Mouse (Mus musculus): Measurements from ENCODE around the gene Arhgap29.

The Arhgap29 gene

DNA sequence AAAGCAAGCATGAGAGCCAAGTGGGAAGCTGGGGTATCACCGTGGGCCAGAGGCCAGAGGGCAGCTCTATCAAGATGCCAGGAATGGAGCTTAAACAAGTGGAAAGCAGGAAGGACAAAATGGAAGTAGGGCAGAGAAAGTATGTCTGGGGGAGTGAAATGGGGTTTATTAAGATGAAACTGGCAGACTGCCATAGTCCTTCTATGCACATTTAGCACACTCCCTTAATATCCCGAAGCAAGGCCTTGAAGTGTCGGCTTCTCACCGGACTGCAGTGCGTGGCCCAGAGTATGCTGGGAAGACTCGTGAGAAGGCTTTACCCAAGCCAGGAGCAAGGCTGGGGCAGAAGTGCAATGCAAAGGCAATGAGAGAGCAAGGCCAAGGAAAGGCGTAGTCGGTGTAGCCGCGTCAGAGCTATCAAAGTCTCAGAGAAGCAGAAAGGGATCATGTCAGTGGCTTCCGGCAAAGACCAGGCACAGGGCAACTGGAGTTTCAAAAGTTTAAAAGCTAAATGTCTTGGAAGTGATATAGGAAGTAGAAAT is 11.1 kb upstream of the Arhgap29 start:
- WGBS = 82% methylated on average over 11 of the region's 11 CpGs

DNA sequence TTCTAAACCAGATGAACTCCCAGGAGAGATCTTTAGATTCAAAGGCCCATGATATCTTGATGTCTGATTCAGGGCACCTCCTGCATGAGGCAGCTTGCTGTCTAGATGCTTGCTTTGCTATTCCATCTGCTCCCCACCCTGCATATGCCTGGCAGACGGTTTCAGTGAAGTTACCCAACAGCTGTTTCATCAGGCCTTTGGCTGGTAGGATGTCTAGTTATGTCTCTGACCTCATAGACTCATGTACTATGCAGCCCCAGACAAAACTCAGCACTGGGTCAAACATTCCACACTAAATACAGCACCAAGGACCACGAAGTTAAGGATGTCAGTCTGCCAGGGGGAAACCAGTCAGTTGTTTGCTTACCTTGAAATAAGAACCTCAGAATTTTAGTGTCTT is 6.4 kb upstream of the Arhgap29 start:
- 73% methylated on average over 2 of the region's 2 CpGs for WGBS

DNA sequence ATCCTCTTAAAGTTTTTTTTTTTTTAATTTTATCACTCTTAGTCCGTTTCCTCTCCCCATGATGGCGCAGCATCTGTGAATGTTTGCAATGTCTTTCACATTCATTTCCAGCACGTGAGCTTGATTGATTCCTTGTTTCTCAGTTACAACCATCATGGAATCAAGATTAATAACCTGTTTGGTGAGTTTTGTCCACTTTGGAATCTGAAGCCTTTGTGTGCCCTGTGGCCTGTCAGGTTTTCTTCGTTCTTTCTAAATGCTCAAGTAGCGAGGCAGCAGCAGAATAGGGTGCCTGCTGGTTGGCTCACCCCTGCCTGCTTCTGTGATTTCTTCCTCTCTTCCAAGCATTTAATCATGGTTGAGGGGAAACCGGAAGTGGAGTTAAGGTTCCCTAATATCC is 2.2 kb upstream of the Arhgap29 start:
- WGBS = 86% methylated on average over 6 of the region's 6 CpGs

DNA sequence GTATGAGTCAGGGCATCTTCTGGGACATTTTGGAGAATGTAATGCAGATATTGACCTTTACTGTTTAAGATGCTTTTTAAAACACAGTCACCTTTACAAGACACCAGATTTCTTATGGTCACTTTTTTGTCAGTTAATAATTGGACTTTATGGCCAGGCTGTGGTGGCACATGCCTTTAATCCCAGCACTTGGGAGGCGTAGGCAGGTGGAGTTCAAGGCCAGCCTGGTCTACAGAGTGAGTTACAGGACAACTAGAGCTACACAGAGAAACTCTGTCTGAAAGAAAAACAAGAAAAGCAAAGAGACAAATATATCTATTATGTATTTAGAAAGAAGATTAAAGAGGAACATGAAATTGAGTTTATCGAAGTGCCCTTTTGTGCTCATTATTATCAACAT is 1.2 kb upstream of the Arhgap29 start:
- WGBS = 91% methylated on average over 2 of the region's 2 CpGs

DNA sequence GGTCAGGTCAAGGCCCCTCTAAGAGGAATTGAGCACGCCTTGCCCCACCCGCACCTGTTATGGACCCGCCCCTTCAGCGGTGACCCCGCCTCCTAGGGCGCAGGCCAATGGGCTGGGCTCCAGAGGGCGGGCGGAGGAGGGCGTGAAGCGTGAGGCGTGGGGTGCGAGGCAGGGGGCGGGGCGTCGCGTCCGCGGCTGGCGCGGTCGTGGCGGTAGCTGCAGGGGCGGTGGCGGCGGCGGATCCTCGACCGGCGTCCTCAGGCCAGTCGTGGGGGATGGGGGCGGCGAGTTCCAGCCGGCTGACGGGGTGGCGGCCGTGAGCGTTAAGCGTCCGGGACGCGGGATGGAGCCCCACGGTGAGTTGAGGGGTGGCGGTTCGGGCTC is 700 bp downstream of the Arhgap29 start:
- 2% methylated on average over 41 of the region's 44 CpGs for WGBS

DNA sequence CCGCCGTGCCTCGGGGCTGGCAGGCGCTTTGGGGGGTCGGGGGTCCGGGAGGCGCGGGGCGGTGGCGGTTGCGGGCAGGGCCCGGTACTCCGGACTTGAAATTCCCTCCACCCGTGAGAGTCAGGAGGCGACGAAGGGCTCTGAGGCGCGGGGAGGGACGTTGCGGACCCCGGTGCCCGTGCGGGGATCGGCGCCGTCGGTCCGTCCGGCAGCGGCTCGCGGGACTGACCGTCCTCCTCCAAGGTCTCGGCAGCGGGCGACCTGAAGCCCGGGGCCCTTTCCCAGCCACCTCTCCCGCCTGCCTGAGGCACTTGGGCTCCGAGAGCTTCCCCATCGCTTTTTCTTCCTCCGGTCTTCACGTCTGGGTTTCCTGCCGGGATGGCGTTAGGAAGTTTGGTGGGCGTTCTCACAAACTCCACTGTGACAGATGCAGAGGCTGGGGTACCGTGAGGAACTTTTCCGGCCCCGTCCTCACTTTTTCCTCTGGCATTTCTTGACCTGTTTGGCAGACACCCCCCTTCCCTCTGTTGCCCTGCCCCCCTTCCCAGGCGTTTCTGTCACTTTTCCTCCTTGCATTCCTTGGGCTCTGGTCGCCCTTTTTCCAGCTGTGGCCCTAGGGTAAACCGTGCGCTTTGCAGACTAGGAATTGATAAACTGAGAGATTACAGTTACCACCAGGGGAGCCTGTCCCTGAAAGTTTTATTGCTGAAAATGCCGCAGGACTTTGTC is 1.3 kb downstream of the Arhgap29 start:
- WGBS = 1% methylated on average over 53 of the region's 53 CpGs

DNA sequence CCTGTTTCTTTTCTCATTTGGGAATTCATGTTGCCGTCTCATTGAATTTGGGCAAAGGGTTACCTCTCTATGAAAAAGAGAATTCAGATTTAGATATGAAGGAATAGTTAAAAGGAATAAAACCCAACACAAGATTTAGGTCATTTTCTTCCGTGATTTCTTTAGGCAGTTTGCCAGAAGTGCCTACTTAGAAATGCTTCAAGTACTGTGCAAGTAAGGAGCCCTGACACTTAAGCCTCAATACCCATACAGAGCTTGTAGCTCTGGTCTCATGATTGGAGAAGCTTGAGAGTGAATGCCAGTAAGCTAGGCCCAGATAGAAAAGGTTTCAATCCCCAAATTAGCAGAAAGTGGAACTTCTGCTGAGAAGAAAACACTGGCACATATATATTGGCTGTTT is 2.1 kb downstream of the Arhgap29 start:
- 50% methylated on average over 2 of the region's 2 CpGs for WGBS

DNA sequence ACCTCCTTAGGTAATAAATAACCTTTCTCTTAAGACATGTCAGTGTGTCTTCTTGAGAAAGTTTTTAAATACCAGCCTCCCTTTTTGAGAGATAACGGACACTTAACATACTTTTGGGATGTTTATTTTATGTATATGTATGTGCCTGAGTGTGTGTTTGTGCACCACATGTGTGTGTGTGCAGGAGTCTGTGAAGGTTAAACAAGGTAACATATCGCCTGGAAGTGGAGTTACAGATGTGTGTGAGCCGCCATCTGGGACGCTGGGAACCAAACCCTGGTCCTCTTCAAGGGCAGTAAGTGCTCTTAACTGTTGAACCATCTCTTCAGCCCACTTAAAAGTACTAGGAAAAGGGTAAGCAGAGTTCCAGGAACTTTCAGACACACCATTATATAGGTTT is 3.2 kb downstream of the Arhgap29 start:
- 92% methylated on average over 4 of the region's 4 CpGs for WGBS

DNA sequence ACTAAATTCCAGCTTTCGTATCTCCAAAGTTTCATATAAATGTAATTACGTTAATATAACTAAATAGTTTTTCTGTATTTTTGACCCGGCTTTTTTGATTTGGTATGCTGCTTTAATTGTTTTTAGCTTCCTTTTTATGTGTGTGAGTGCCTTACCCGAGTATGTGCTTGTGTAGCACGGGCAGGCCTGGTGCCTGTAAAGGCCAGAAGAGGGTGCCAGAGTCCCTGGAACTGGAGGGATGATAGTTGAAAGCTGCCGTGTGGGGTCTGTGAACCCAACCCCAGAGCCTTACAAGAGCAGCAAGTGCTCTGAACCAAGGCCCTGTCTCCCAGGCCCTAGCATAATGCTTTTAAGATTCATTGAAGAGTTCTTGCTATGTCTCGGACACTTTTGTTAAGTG is 4.4 kb downstream of the Arhgap29 start:
- 72% methylated on average over 7 of the region's 7 CpGs for WGBS

DNA sequence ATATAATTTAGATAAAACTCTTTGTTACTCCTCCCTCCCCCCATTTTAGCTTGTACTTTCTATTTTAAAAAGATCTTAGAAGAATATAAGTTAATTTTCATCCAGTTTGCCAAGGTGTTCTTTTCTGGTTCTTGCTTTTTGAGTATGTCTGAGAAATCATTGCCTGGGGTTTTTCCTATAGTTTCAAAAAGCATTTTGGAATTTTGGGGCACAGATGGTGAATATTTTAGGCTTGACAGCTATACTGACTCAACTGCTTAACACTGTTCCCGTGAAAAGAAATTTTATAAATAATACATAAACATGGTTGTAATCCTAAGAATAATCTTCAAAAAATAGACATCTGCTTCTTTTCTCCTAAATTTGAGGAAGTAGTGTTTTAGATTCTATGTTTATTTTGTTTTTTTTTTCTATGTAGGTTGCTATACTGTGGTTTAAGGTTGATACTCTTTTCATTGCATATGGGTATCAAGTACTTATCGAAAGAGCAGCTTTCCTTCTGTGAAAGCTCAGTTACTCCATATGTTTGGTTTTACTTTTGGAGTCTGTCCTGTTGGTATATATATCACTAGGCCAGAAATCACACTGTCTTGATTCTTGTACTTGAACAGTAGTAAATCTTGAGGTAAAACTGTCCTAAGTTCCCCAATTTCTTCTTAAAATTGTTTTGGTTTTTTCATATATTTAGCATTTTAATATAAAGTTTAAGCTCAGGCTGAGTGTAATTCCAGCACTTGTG is 5.4 kb downstream of the Arhgap29 start:
- 40% methylated on average over 2 of the region's 2 CpGs for WGBS

DNA sequence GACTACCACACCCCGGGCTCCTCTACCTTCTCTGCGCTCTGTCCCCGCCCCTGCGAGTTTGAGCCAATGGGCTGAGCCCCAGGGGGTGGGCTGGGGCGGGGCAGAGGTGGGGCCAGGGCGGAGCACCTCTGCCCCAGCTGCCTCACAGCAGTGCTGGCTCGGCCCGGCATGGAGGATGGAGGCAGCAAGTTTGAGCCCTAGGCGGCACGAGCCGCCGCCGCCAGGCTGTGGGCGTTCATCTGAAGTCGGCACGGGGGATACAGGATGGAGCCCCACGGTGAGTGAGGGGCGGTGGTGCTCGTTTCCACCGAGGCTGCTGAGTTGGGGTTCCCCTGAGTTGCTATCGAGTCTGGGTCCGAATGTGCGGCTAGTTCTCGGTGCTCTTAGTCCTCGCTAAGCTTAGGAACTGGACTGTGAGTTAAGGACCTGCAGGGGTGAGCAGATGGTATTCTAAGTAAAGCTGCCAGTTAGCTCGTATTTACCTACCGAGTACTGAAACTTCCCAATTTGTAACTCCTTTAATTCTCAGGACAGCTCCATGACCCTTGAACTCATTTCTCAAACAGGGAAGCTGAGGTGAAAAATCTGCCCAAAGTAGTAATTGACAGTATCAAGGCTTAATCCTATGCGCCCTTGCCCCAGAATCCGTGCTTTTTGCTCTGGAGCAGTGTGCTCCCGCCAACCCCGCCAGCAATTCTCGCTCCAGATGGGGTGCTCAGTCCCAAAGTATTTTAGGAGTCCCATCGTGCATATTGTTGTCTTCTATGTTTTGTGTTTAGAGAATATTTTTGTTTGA is 15.5 kb downstream of the Arhgap29 start:
- 5% methylated on average over 33 of the region's 33 CpGs for WGBS

DNA sequence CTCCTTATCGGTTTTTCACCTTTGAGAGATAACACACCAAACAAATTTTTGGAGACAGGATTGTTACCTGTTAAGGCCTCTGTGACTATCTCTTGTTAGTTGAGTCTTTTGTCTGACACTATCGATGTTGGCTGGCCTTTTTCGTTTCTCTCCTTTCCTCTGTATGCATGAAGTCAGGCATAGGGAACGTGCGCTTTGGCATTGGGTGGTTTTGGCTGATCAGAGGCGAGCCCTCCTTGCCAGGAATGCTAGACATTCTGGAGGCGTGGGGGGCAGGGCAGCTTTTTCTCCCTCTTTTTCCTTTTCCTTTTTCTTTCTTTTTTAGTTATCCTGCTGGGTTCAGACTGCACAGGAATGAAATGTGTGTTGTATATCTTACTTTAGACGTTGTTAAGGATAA is 16.3 kb downstream of the Arhgap29 start:
- WGBS = 35% methylated on average over 8 of the region's 8 CpGs

DNA sequence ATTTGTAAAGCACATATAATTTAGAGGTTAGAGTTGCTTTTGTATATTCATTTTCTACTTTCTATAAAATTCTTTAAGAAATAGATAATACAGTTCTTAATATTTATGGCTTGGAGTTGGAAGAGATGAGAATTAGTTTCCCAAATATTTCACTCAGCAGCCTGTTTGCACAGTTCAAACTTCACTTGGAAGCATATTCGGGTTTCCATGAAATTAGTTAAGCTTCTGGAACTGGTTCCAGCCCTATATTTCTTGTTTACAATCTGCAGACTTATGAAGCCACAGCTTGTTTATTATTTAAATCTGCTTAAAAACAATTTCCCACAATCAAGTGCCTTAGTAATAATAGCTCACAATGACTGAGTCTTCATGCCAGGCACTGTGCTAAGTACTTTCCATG is 17.1 kb downstream of the Arhgap29 start:
- 63% methylated on average over 1 of the region's 1 CpGs for WGBS

DNA sequence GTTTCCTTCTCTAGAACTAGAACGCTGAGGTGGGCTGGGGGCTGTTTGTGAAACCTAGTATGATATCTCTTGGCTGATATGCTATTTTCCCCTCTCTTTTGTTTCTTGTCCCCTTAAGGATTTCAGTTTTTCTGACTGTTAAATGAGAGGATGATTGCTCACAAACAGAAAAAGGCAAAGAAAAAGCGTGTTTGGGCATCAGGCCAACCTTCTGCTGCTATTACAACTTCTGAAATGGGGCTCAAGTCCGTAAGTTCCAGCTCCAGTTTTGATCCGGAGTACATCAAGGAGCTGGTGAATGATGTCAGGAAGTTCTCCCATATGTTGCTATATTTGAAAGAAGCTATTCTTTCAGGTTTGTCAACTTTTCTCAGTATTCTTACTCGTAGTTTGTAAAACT is 21.4 kb downstream of the Arhgap29 start:
- WGBS = 42% methylated on average over 5 of the region's 5 CpGs

DNA sequence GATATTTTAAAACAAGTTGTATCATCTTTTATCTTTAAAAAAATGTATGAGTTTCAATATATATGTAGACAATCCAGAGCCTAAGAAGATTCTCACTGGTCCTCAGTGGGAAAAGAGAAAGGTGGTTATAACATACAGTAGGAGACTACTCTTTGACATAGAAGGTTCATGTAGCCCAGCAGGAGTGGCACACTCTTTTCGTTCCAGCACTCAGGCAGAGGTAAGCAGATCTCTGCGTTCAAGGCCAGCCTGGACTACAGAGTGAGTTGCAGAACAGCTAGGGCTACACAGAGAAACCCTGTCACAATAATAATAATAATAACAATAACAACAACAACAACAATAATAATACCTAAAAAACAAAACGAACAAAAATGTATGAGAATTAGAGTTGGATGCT is 23.0 kb downstream of the Arhgap29 start:
- 81% methylated on average over 3 of the region's 3 CpGs for WGBS

DNA sequence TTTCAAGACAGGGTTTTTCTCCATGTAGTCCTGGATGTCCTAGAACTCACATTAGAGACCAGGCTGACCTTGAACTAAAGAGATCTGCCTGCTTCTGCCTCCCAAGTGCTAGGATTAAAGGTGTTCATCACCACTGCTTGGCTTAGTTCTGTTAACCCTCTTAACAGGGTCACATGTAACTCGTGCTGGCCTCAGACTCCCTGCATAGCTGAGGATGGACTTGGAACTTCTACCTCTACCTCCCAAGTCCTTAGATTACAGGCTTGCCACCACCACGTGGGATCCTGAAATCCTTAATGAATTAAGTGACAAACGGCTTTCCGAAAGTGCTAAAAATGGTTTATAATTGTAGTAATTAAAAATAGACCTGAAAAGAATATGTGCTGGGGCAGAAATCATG is 29.0 kb downstream of the Arhgap29 start:
- 69% methylated on average over 4 of the region's 4 CpGs for WGBS

DNA sequence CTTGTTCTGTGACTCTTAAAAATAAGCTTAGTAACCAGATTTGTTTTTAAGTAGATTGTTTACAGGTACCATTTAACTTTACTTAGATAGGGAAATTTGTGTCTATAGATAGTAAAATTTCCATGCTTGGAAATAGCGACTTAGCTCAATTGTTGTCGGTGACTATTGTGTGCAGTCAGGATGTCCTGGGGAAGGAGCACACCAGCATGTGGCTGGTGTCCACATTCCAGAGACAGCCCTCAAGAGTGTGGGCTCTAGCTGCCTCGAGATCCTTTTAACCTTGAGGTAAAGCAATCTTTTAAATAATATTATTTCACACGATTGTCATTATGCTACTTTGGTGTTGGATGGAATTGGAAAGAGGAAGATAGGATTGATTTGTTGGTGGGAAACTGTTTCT is 30.1 kb downstream of the Arhgap29 start:
- 68% methylated on average over 4 of the region's 4 CpGs for WGBS

DNA sequence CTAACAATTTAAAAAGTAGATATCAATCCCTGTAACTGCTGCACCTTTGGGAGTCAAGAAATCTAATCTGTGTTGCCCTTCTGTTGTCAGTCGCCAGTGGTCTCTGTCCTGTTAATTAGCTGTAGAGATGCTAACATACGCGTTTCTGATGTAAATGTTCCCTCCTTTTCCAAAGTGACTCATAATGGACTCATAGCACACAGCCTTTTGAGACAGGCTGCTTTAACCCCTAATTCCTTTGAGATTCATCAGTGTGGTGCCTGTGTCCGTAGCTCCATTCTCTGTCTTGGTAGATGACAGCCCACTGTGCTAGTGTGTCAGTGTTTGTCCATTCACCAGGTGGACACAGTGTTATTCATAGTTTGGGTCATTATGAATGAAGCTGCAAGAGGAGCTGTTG is 42.8 kb downstream of the Arhgap29 start:
- 76% methylated on average over 4 of the region's 4 CpGs for WGBS

DNA sequence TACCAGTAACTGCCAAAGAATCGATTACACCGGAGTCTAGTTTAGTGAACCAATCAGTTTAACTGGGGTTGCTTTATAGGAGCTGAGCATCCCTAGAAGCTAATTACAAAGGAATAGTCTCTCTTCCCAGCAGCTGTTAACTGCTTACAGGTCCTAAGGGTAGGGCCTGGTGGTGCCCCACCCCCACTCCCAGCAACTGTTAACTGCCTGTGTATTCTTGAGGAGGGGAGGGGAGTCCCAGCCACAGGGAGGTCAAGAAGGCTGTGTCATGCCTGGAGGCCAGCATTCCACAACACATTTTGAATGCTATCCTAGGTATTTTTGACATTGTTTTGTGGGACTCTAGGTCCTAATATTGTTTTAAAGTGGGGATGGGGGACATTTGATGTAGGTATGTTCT is 47.6 kb downstream of the Arhgap29 start:
- 89% methylated on average over 2 of the region's 2 CpGs for WGBS

DNA sequence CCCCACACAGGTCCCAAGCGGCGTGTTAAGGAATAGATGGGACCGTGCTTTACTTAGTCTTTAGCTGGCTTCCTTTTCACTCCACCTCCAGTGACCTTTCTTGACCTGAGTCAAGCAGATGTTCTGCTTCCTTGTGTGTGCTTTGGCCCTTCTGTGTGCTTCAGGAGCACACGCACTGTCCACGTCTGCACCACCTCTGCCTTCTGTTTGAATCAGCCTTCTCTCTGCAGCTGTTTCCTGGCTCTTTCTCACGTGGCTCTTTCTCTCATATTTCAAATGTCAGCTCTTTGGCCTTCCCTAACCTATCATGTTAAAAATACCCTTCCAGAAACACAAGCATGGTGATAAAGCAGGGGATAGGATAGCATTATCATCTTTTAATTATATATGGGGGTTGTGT is 49.2 kb downstream of the Arhgap29 start:
- 81% methylated on average over 6 of the region's 6 CpGs for WGBS

DNA sequence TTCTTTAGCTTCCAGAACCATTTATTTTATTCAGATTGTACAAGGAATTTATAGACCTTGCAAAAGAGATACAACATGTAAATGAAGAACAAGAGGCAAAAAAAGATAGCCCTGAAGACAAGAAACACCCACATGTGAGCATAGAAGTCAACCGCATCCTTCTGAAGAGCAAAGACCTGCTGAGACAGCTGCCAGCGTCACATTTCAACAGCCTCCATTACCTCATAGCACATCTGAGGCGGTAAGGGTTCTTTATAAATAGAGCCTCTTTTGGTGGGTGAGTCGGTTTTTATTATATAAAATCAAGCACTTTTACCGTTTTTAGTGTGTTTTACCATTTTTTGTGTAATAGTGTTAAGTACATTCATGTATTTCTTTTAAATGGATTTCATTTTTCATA is 57.5 kb downstream of the Arhgap29 start:
- WGBS = 57% methylated on average over 5 of the region's 5 CpGs

DNA sequence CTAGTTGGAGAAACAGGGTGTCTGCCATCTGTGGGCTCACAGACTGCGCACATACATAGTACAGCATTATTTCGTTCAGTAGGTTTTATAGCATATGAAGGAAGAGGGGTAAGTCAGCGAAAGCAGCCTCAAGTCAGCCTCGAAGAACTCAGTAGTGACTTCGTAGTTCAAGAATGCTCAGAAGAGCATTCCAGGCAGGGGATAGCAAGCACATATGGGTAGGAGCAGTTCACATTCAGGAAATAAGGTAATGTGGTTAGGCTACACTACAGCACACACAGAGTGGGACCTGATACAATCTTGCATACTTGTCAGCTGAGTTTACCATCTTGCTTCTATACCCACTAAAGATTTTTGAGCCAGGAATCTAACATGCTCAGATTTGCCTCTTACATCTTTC is 58.0 kb downstream of the Arhgap29 start:
- 69% methylated on average over 5 of the region's 5 CpGs for WGBS

DNA sequence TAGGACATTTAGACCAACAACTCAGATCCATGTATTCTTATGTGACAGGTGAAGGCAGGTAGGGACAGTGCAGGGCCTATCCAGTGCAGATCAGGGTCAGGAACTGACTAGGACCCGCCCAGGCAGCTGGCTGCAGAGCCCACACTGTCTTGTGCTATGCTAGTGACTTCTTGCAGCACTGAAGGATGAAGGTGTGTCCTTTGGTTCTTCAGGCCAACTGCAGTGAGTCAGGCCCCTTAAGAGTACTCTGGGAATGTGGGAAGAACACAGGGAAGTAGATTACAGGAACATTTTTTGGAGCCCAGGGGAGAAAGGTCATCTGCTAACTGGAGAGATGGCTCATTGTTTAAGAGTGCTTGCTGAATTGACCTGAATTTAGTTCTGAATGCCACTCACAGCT is 60.1 kb downstream of the Arhgap29 start:
- 86% methylated on average over 1 of the region's 1 CpGs for WGBS
